Mouse (Mus musculus): ENCODE measurements around the gene Fcgr1.
"Not testable (repeated sequence)": the region's sequence is repeated elsewhere in the genome, so short reads cannot be mapped to it uniquely, and the experiment has no call there.

Fcgr1 gene

DNA sequence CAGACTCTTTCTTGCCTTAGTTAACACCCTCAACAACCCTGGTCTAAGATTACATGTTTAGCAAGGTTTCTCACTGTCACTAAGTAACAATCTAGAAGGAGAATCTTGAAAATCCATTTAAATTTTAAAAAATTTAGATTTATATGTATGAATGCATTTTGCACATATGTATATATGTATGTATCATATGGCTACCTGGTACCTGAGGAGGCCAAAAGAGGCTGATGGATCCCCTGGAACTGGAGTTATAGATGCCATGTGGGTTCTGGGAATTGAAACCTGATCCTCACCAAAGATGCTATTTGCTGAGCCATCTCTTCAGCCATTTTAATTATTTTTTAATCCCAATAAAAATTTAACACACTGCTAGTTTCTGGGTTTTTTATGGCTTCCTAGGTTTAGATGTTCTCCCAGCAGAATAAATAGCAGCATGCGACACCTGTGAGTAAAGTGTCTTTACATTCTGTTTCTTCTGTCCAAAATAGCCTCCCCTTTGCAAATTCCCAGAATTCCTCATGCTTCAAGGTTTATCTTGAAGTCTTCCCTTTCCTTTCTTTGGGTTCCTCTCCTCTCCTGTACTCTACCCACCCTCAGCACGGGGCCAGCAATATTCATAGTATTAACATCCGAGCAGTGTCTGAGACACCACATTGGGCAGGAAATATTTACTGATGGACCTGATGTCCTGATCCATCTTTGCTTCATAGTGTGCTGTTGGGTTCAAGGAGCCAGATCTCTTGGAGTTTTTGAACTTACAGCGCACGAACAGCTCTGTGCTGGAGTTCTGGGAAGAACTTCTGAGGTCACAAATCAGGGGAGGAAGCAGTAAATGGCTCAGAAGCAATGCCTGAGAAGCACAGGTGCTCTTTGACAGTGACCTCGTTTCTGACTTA is 45.4 kb downstream of the Fcgr1 start:
- DNase-seq (ENCODE audit: low spot score), result no peak

DNA sequence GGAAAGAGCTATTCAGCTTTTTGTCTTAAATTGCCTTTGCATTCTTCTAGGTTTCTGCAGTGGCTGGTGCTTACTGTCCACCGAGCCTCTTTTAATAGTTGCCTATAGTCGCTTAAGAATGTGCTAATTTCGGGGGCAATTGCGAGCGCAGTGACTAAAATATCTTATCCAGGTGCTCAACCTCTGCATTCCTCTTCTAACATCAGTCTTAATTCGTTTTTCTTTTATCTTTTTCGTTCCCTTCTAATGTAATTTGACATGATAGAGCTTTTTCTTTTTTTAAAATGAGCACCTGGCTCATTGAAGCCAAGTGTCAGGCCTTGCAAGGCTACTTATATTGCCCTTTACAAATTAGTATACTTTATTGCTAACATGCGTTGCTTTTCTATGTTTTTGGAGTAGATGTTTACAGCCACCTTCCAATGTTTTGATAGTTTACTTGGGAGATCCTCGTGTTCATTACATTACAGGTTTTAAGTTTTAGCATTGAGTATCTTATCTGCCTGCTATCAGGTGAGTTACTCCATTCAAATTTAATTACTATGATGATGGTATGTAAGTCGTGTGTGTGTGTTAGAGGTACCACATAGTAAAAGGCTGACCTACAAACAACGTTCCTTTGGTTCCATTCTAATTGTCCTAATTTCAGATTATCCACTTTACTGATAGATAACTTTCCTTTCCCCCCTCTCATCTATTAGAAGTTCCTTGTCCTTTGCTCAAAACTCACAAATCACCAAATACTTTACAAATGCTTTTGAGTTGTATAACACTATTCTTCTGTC is 46.2 kb downstream of the Fcgr1 start:
- no peak for DNase-seq (ENCODE audit: low spot score)

- DNase-seq (ENCODE audit: low spot score), result not testable (repeated sequence)
Measured at GRCm38 (mm10) chr3:96246427-96246856, 47.3 kb downstream of the Fcgr1 start, which contains the start of gene Hist2h3c1. Gene Hist2h3c1, plus strand, starts transcription at chr3:96246685.

DNA sequence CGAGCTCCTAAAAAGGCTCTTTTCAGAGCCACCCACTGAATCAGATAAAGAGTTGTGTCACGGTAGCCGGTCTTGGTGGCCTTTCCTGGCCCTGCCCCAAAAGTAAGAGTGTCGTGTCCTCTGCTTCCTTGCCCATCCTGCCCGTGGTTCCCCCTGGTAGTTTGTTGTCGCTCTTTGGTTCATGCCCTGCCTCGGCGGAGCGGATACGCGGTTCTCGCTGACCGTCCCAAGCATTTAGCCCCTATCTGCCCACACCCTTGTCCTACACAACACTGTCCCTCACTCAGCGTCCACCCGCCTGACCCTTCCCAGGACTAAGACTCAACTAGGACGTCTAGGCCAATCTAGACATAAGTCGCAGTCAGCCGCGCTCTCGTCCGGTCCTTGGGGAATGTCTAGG is 47.8 kb downstream of the Fcgr1 start:
- not testable (repeated sequence) for DNase-seq (ENCODE audit: low spot score)

DNA sequence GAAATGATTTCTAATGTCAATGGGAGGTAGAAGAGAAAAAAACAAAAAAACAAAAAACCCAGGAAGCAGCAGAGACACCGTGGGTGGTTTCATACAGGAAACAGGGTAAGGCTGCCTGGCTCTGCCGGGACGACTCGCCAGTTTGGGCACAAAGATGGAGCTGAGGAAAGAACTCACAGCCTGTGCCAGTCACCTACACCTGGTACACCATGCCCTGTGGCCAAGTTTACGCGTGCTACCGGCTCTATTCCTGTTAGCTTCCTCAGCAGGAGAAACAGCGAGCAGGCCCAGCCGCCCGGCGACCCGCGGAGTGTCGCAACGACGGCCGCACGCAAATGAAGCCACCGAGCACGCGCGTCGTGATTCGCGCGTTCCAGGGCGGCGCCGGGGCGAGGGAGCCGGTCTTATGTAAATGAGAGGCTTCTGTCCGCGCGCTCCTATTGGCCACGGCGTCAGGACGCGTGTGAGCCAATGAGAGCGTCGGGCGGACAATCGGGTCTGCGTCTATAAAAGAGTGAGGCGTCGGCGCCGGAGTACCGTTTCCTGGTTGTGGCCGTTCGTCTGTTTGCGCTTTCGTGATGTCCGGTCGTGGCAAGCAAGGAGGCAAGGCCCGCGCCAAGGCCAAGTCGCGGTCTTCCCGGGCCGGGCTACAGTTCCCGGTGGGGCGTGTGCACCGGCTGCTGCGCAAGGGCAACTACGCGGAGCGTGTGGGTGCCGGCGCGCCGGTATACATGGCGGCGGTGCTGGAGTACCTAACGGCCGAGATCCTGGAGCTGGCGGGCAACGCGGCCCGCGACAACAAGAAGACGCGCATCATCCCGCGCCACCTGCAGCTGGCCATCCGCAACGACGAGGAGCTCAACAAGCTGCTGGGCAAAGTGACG is 48.5 kb downstream of the Fcgr1 start, which contains the start of gene Hist2h2aa1:
TSS of gene Hist2h2aa1 (plus strand) at position 495 of the 884 bp plus-strand sequence.
- DNase-seq (ENCODE audit: low spot score), result peak; percentile 88

- DNase-seq (ENCODE audit: low spot score), result no peak
Measured at GRCm38 (mm10) chr3:96243921-96244572, 49.7 kb downstream of the Fcgr1 start.

DNA sequence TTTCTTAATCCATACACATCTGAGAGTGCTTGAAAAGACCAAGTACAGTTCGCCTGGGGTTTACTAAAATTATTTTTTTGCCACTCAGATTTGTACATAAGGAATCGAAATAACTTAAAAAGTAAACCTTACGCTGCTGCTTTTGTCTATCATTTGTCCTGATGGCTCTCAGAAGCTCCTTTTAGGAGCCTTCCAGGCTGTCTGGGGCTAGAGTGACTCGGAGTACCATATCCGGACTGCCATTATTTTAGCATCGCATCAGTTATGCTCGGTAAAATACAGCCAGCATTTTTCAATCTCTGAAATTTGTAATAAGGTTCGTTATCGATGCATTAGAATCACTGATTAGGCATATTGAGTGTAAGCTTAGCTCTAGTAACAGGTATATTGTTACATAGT is 53.0 kb downstream of the Fcgr1 start:
- DNase-seq (ENCODE audit: low spot score), result no peak

DNA sequence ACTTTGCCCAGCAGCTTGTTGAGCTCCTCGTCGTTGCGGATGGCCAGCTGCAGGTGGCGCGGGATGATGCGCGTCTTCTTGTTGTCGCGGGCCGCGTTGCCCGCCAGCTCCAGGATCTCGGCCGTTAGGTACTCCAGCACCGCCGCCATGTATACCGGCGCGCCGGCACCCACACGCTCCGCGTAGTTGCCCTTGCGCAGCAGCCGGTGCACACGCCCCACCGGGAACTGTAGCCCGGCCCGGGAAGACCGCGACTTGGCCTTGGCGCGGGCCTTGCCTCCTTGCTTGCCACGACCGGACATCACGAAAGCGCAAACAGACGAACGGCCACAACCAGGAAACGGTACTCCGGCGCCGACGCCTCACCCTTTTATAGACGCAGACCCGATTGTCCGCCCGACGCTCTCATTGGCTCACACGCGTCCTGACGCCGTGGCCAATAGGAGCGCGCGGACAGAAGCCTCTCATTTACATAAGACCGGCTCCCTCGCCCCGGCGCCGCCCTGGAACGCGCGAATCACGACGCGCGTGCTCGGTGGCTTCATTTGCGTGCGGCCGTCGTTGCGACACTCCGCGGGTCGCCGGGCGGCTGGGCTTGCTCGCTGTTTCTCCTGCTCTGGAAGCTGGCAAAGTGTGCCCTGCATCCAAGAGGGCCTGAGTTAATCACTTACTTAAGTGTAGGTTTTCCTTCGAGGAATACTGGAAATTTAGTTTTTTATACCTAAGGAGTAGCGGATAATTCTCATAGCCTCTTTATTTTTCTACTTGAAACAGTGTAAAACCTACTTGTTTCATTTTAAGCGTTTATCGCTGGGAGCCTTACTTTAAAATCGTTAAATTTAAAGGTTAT is 53.6 kb downstream of the Fcgr1 start, which contains the start of gene Hist2h2aa2:
TSS of gene Hist2h2aa2 (minus strand) at position 328 of the 850 bp plus-strand sequence.
- peak; percentile 97 for DNase-seq (ENCODE audit: low spot score)

GRCm38 (mm10) chr3:96238954-96239793 is 54.6 kb downstream of the Fcgr1 start, which contains the start of gene Hist2h3c2:
Gene Hist2h3c2, minus strand, starts transcription at chr3:96239127.
- not testable (repeated sequence) for DNase-seq (ENCODE audit: low spot score)

- DNase-seq (ENCODE audit: low spot score), result no peak
Measured at GRCm38 (mm10) chr3:96237904-96238511, 55.8 kb downstream of the Fcgr1 start.

- DNase-seq (ENCODE audit: low spot score), result no peak
Measured at GRCm38 (mm10) chr3:96237335-96237903, 56.4 kb downstream of the Fcgr1 start.

- DNase-seq (ENCODE audit: low spot score), result no peak
Measured at GRCm38 (mm10) chr3:96236834-96237334, 56.9 kb downstream of the Fcgr1 start.

- no peak for DNase-seq (ENCODE audit: low spot score)
Measured at GRCm38 (mm10) chr3:96235836-96236235, 57.9 kb downstream of the Fcgr1 start.

GRCm38 (mm10) chr3:96234914-96235313 is 58.9 kb downstream of the Fcgr1 start:
- DNase-seq (ENCODE audit: low spot score), result no peak
